Mouse (Mus musculus) forebrain, embryonic 14.5 days (tissue): ENCODE measurements around the gene Robo2. TPM values are rescaled to one million over a fixed set of nuclear protein-coding genes. Genes with fewer than 3 reads are reported as not detected.
"Not testable (repeated sequence)": the region's sequence is repeated elsewhere in the genome, so short reads cannot be mapped to it uniquely, and the experiment has no call there.

Source experiments
- ATAC-seq: fragments of 200-750 bp; cut with Nextera tagmentation; 2 replicates; pipeline ENCODE4 v1.8.0; 2017; ENCODE audit warnings: mild to moderate bottlenecking, moderate library complexity
- DNase-seq: peaks from one replicate; pipeline ENCODE4 v3.0.0-alpha.2; 2015; ENCODE audit warnings: low spot score
- H3K27ac ChIP-seq: fragments of 300-500 bp; sonication (generic); 2 replicates; pipeline ENCODE4 v1.5.1; 2014; ENCODE audit warnings: low read depth, mild to moderate bottlenecking, control low read depth, low read length, moderate library complexity
- H3K27me3 ChIP-seq: fragments of 300-500 bp; sonication (generic); replicated peaks from 2 replicates; pipeline ENCODE4 v1.6.1; 2014; ENCODE audit warnings: low read length, control low read depth, mixed read lengths; ENCODE audit not compliant: control insufficient read depth, insufficient read depth
- H3K36me3 ChIP-seq: fragments of 300-500 bp; sonication (generic); 2 replicates; pipeline ENCODE4 v1.6.1; 2014; ENCODE audit warnings: low read length, control low read depth; ENCODE audit not compliant: control insufficient read depth, insufficient read depth
- H3K4me1 ChIP-seq: fragments of 300-500 bp; sonication (generic); 2 replicates; pipeline ENCODE4 v1.6.1; 2014; ENCODE audit warnings: antibody characterized with exemption, low read length, control low read depth; ENCODE audit not compliant: control insufficient read depth, insufficient read depth
- H3K4me2 ChIP-seq: fragments of 300-500 bp; sonication (generic); 2 replicates; pipeline ENCODE4 v1.6.1; 2014; ENCODE audit warnings: mild to moderate bottlenecking, control low read depth, low read length
- H3K4me3 ChIP-seq: fragments of 300-500 bp; sonication (generic); 2 replicates; pipeline ENCODE4 v1.5.1; 2014; ENCODE audit warnings: low read depth, low read length, control low read depth
- H3K9ac ChIP-seq: fragments of 300-500 bp; sonication (generic); 2 replicates; pipeline ENCODE4 v1.6.1; 2014; ENCODE audit warnings: mild to moderate bottlenecking, low read length, control low read depth, moderate library complexity
- H3K9me3 ChIP-seq: fragments of 300-500 bp; sonication (generic); replicated peaks from 2 replicates; pipeline ENCODE4 v1.6.1; 2016; ENCODE audit warnings: low read length, control low read depth, mixed read lengths; ENCODE audit not compliant: control insufficient read depth
- WGBS: fragments of 180-500 bp; shearing (Covaris S2); extraction: QIAGEN DNeasy Blood & Tissue Kit; methylation state at CpG from one replicate; pipeline ENCODE4 v1.1.7; 2014; 5-methylcytosine and 5-hydroxymethylcytosine counted together
- polyA plus RNA-seq: library from polyadenylated mRNA; unstranded; fragments of >200 nt; fragmentation: Nextera tagmentation; extraction: Ambion mirVana; gene quantifications from 2 replicates; pipeline ENCODE4 v1.2.1, GENCODE M21; 2014

Robo2 gene
- polyA plus RNA-seq, 1 experiment from 2014 or later = 64.7 TPM

DNA sequence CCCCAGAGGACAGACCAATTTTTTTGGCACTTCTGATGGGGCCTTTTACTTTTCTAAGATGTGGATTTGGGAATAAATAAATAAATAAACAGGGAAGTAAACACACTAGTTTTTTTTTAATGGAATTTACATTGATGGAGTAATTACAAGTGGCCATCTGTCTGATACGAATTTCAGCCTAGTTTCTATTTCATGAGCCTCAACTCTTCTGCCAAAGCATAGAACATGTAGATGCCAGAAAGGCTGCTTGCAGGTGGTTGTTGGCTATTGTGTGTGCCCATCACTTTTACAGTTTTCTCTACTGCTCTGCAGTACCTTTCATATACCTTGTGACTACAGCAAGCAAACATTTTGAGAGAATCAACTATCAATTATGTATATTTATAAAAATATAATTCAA is 355.4 kb downstream of the Robo2 start:
- Histone ChIP-seq H3K4me2 (no peak overlapping the region), H3K27ac (no peak overlapping the region), H3K36me3 (no peaks in the 10 kb centered on the region), H3K27me3 (no peaks in the 10 kb centered on the region), H3K4me1 (peaks cover 20% of the 10 kb centered on the region), H3K4me3 (no peak overlapping the region), H3K9ac (no peak overlapping the region), H3K9me3 (no peaks in the 10 kb centered on the region)
- peak; percentile 53 for DNase-seq
- ATAC-seq = no peak
- WGBS = 60% methylated on average over 1 of the region's 1 CpGs

DNA sequence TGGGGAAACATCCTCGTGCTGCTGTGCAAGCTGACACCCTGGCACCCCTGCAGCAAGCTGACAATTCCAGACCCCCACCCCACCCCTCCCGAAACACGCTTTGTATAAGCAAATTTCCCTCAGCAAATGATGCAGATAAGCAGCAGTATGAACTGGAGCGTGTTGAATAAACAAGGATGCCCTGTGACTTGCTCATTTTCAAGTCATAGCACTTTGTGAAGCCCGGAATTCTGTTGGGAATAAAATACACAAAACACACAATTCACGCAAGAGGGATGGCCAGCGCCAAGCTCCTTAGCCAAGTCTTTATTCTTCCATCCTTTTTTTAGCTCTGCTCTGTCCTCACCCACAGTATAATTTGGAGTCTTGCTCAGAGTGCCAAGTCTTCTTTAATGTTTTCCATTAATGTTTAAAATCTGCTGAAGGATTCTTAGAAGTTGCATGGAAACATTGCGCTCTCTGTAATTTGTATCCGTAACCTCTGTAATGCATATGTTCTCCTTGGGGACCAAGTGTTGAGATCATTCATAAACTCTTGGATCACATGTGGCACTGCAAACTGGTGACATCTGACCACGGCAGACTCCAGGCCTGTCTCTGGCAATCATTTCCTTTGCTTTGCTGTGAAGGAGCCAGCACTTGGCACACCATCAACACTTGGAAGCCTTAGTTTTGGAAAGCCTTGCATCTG is 356.4 kb downstream of the Robo2 start:
- ATAC-seq = peak; percentile 89
- H3K27me3 ChIP-seq = no peaks in the 10 kb centered on the region
- DNase-seq = peak; percentile 93
- H3K4me1 ChIP-seq = peaks cover 20% of the 10 kb centered on the region
- no peak overlapping the region for H3K9ac ChIP-seq
- H3K4me3 ChIP-seq = no peak overlapping the region
- 0 out of 2 replicates have a peak overlapping the region, but pooled peaks have one; percentile 7 for H3K4me2 ChIP-seq
- no peaks in the 10 kb centered on the region for H3K9me3 ChIP-seq
- peak overlapping the region; percentile 33; the same call in 1 of the 2 replicates for H3K27ac ChIP-seq
- WGBS = 34% methylated on average over 10 of the region's 10 CpGs
- no peaks in the 10 kb centered on the region for H3K36me3 ChIP-seq

DNA sequence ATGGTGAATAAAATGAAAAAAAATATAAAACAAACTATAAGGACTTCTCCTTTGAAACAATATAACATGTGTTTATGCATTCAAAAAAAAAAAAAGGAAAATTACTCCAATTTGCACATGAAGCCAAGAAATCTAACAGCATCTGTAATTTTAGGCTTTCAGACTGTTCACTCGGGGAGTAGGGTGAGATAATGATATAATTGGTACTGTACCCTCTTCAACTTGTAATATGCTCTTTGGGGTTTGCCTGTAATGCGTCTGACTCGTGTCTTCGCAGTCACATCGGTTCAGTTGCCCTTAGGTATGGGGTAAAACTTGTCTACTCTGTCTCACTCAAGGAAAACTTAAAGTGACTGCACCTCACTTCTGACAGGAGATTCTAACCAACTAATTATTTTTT is 362.2 kb downstream of the Robo2 start:
- DNase-seq (peak; percentile 49), ATAC-seq (peak; percentile 59)
- Histone ChIP-seq H3K4me1 (peaks cover 9% of the 10 kb centered on the region), H3K36me3 (no peaks in the 10 kb centered on the region), H3K27ac (no peak overlapping the region), H3K9me3 (no peaks in the 10 kb centered on the region), H3K27me3 (no peaks in the 10 kb centered on the region), H3K9ac (no peak overlapping the region), H3K4me2 (no peak overlapping the region), H3K4me3 (no peak overlapping the region)
- 71% methylated on average over 5 of the region's 5 CpGs for WGBS

DNA sequence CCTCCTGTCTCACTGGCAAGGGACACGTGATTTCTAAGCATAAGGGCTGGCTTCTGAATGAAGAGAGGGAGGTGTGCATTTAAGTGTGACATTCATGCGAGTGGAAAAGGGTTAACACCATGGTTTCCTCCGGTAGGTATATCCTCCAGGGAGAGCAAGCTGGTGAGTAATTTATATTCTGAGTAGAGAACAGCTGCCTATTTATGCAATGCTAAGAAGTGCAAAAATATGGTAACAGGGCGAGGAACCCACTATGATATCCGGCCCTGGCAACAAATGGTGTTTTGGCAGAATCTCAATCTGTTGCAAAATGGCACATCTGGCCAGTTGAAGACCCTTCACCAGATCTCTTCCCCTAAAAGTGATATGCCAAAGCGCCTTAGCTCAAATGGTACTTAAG is 362.6 kb downstream of the Robo2 start:
- H3K27ac ChIP-seq = no peak overlapping the region
- no peak overlapping the region for H3K4me2 ChIP-seq
- H3K9me3 ChIP-seq = no peaks in the 10 kb centered on the region
- H3K4me1 ChIP-seq = peaks cover 6% of the 10 kb centered on the region; the same call in 1 of the 2 replicates
- H3K27me3 ChIP-seq = no peaks in the 10 kb centered on the region
- H3K9ac ChIP-seq = no peak overlapping the region
- WGBS = 42% methylated on average over 6 of the region's 6 CpGs
- no peaks in the 10 kb centered on the region for H3K36me3 ChIP-seq
- no peak overlapping the region for H3K4me3 ChIP-seq
- peak; percentile 72 for DNase-seq
- ATAC-seq = peak; percentile 79

DNA sequence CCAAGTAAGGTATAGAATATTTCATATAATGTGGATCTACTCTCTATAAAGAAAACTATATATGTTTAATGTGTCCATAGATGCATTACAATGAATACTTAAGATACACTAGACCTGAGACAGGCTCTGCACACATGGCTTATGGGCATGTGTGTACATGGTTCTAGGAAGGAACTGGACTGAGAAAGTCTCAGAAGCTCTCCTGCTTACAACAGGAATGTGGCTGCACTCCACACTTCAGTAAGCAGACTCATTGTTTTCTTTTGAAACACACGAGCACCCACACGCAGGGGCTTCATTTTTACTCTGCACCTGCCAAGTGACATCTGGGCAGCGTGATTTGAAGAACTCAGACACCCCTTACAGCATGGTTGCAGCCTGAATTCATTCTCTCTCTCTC is 364.4 kb downstream of the Robo2 start:
- DNase-seq (no peak), ATAC-seq (no peak)
- no peak overlapping the region for H3K9ac ChIP-seq
- no peak overlapping the region for H3K4me2 ChIP-seq
- no peaks in the 10 kb centered on the region for H3K36me3 ChIP-seq
- H3K27ac ChIP-seq = no peak overlapping the region
- no peaks in the 10 kb centered on the region for H3K27me3 ChIP-seq
- WGBS = 22% methylated on average over 3 of the region's 3 CpGs
- H3K9me3 ChIP-seq = no peaks in the 10 kb centered on the region
- peaks cover 6% of the 10 kb centered on the region; the same call in 1 of the 2 replicates for H3K4me1 ChIP-seq
- no peak overlapping the region for H3K4me3 ChIP-seq

DNA sequence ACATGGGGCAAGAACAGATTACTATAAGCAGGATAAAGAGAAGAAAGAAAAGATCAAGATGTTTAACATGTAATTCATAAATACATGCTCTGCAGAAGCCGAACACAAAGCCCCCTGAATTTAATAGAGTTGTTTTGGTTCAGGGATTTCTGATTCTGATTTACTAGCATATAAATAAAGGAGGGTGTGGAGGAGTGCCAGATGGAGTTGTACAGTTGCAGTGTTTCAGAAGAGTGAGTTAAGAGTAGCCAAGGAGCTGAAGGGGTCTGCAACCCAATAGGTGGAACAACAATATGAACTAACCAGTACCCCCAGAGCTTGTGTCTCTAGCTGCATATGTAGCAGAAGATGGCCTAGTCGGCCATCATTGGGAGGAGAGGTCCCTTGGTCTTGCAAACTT is 370.8 kb downstream of the Robo2 start:
- H3K9ac ChIP-seq, H3K36me3 ChIP-seq, H3K4me2 ChIP-seq, ATAC-seq, H3K4me1 ChIP-seq, DNase-seq, H3K9me3 ChIP-seq, H3K27me3 ChIP-seq, H3K27ac ChIP-seq, H3K4me3 ChIP-seq: not testable (repeated sequence)
- 67% methylated on average over 2 of the region's 2 CpGs for WGBS

DNA sequence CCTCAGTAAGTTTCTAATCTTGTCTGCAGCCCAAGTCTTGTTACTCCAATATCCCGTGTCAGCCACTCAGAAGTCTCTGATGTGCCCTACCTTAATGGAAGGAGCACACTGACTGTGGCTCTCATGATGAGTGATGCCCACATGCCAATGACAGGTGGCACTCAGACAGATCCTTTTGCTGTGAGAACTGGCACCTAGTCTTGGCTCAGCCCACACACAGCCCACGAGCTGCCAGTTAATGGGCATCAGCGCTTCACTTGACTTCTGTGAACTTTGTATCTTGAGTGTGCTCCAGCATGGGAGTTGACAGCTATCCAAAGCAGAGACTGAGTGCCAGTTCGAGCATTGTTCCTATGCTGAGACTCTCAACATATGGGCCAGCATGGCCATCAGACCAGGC is 383.8 kb downstream of the Robo2 start:
- DNase-seq (peak; percentile 37), ATAC-seq (peak; percentile 42; the same call in 1 of the 2 replicates)
- WGBS = 54% methylated on average over 4 of the region's 4 CpGs
- Histone ChIP-seq H3K4me1 (no peaks in the 10 kb centered on the region), H3K27ac (no peak overlapping the region), H3K9me3 (no peaks in the 10 kb centered on the region), H3K36me3 (no peaks in the 10 kb centered on the region), H3K4me3 (no peak overlapping the region), H3K9ac (no peak overlapping the region), H3K27me3 (no peaks in the 10 kb centered on the region), H3K4me2 (no peak overlapping the region)

DNA sequence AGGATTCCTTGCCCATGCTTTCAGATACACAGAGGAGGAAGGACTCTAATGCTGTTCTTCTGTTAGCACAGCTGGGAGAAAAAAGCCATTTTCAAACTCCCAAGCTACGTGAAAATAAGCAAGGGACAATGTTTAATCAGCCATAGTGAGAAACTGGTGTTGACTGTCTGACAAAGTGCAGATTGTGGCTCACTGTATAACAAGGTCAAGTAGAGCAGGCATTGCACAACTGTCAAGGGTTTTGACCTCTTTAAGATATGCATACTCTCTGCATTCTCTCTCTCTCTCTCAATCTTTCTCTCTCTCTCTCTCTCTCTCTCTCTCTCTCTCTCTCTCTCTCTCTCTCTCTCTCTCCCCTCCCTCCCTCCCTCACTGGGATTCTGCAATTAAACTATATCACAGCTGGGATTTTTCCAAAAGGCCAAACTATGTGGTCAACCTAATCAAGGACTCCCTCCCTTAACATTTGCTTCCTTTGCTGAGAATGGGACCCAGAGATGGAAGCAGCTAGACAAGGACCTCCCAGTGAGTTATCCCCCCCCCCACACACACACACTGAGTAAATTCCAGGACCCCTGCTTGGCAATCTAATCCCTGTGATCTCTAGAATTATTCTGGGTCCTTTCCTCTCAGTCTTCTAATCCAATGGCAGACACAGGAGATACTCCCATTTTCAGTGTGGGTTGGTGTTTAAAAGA is 389.2 kb downstream of the Robo2 start:
- H3K36me3 ChIP-seq = no peaks in the 10 kb centered on the region
- 54% methylated on average over 1 of the region's 1 CpGs for WGBS
- H3K9ac ChIP-seq = no peak overlapping the region

DNA sequence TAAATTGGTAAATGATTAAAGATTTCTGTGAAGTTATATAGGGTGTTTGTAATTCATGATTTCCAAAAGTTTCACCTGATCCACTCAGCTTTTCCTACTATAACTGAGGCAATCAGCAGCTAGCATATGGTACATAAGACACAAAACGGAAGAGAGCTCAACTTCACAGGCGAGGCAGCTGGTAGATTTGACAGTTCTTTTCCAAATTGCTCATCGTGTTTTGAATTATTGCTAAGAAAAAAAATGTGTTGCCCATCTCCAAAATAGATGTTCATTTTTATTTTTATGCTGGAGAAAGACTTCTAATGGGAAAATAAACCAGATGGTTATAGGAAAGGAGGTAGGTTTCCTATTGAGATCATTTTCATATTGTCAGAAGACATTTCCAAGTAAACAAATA is 405.9 kb downstream of the Robo2 start:
- ATAC-seq = no peak
- Histone ChIP-seq H3K9ac (no peak overlapping the region), H3K9me3 (no peaks in the 10 kb centered on the region), H3K27ac (no peak overlapping the region), H3K36me3 (no peaks in the 10 kb centered on the region), H3K4me2 (no peak overlapping the region), H3K4me1 (no peaks in the 10 kb centered on the region), H3K27me3 (no peaks in the 10 kb centered on the region), H3K4me3 (no peak overlapping the region)
- WGBS = 76% methylated on average over 3 of the region's 3 CpGs
- peak; percentile 59 for DNase-seq

More for the DNA sequence above, 389.2 kb downstream of the Robo2 start:
- ATAC-seq (no peak), DNase-seq (no peak)
- Histone ChIP-seq H3K4me3 (no peak overlapping the region), H3K4me1 (no peaks in the 10 kb centered on the region), H3K27me3 (no peaks in the 10 kb centered on the region), H3K27ac (no peak overlapping the region), H3K4me2 (no peak overlapping the region), H3K9me3 (no peaks in the 10 kb centered on the region)
